Comparison of ENCODE assay signal across 20 mouse cellular contexts in genomic region chr17:66683411-66683810, GRCm38 (mm10).
DNase-seq lines count a peak whose midpoint lies in the region; ATAC-seq and TF ChIP-seq lines count a peak whose summit lies in the region.
"Had no signal": no experiment of that assay in that cellular context is flagged by ENCODE, and none has a peak within 500 bp of the region (broad histone marks: within the 10 kb centered on the region; RNA-seq: fewer than 3 reads in every experiment).

No protein-coding gene starts in this region.

- no peak overlapping the region for H3K4me3 ChIP-seq in kidney, postnatal 0 days (replicated peaks; ENCODE audit: low read depth, low read length)
- H3K4me3 ChIP-seq in intestine, embryonic 14.5 days (ENCODE audit: low read depth, low read length), result no peak overlapping the region
- H3K4me3 ChIP-seq in limb, embryonic 14.5 days (replicated peaks; ENCODE audit: low read length), result no peak overlapping the region
- H3K4me3 ChIP-seq: gastrocnemius, adult 2 months; hindbrain, embryonic 12.5 days; left cerebral cortex, adult 2 months; neural tube, embryonic 15.5 days had no signal

- no peaks in the 10 kb centered on the region for H3K27me3 ChIP-seq in kidney, postnatal 0 days (ENCODE audit: insufficient read depth, low read length)
- no peaks in the 10 kb centered on the region for H3K27me3 ChIP-seq in intestine, embryonic 14.5 days (replicated peaks; ENCODE audit: control insufficient read depth, insufficient read depth, low read length)
- H3K27me3 ChIP-seq in limb, embryonic 14.5 days (ENCODE audit: control insufficient read depth, insufficient read depth, low read length), result no peaks in the 10 kb centered on the region
- H3K27me3 ChIP-seq: hindbrain, embryonic 12.5 days; neural tube, embryonic 15.5 days had no signal

- 0 out of 2 replicates have a peak, but pooled peaks cover 22% of the 10 kb centered on the region for H3K36me3 ChIP-seq in kidney, postnatal 0 days (ENCODE audit: insufficient read depth, low read length)
- H3K36me3 ChIP-seq in intestine, embryonic 14.5 days (ENCODE audit: control insufficient read depth, insufficient read depth, low read length), result no peaks in the 10 kb centered on the region
- peaks cover 7% of the 10 kb centered on the region for H3K36me3 ChIP-seq in limb, embryonic 14.5 days (ENCODE audit: control insufficient read depth, insufficient read depth, low read length)
- H3K36me3 ChIP-seq: hindbrain, embryonic 12.5 days; neural tube, embryonic 15.5 days had no signal

- no peaks in the 10 kb centered on the region for H3K9me3 ChIP-seq in kidney, postnatal 0 days (replicated peaks; ENCODE audit: low read length)
- H3K9me3 ChIP-seq in intestine, embryonic 14.5 days (ENCODE audit: control insufficient read depth, low read length), result no peaks in the 10 kb centered on the region
- no peaks in the 10 kb centered on the region for H3K9me3 ChIP-seq in limb, embryonic 14.5 days (ENCODE audit: control insufficient read depth, low read length)
- H3K9me3 ChIP-seq: hindbrain, embryonic 12.5 days; neural tube, embryonic 15.5 days had no signal

- H3K4me1 ChIP-seq in kidney, postnatal 0 days (replicated peaks; ENCODE audit: insufficient read depth, low read length), result no peaks in the 10 kb centered on the region
- no peaks in the 10 kb centered on the region for H3K4me1 ChIP-seq in intestine, embryonic 14.5 days (replicated peaks; ENCODE audit: control insufficient read depth, insufficient read depth, low read length)
- H3K4me1 ChIP-seq in limb, embryonic 14.5 days (ENCODE audit: control insufficient read depth, insufficient read depth, low read length), result peaks cover 9% of the 10 kb centered on the region; the same call in 1 of the 2 replicates

- no peak for TF ChIP-seq POLR2A in limb, embryonic 14.5 days (IDR thresholded peaks at IDR 0.05; ENCODE audit: borderline replicate concordance, extremely low read depth, insufficient read depth, insufficient read length)

- no peak overlapping the region for H3K9ac ChIP-seq in kidney, postnatal 0 days (ENCODE audit: low read depth, low read length)
- H3K9ac ChIP-seq in intestine, embryonic 14.5 days (ENCODE audit: low read length), result no peak overlapping the region
- H3K9ac ChIP-seq in limb, embryonic 14.5 days (ENCODE audit: low read depth, low read length, severe bottlenecking), result no peak overlapping the region
- H3K9ac ChIP-seq: forebrain, postnatal 0 days; hindbrain, embryonic 12.5 days; liver, postnatal 0 days; neural tube, embryonic 15.5 days had no signal

- peak; percentile 40; the same call in 1 of the 2 replicates for ATAC-seq in kidney, postnatal 0 days (replicated peaks; ENCODE audit: low FRiP score, low read depth)
- ATAC-seq in intestine, embryonic 14.5 days (replicated peaks; ENCODE audit: low FRiP score, low TSS enrichment, low read depth), result peak; percentile 54; the same call in 1 of the 2 replicates
- ATAC-seq in limb, embryonic 14.5 days (ENCODE audit: low FRiP score, low read depth), result 0 out of 2 replicates have a peak, but pooled peaks have one; percentile 23
- ATAC-seq: CD4-positive, CD25-positive, alpha-beta regulatory T cell, adult 4 months; forebrain, postnatal 0 days; liver, postnatal 0 days had no signal

- DNase-seq in embryo, embryonic 10.5 days (ENCODE audit: low spot score), result peak; percentile 28
- no peak for DNase-seq in embryo, embryonic 9.5 days (ENCODE audit: extremely low spot score)
- DNase-seq in kidney, postnatal 0 days (ENCODE audit: low spot score), result no peak
- no peak for DNase-seq in kidney, adult 11 months
- no peak for DNase-seq in intestine, embryonic 14.5 days (ENCODE audit: low spot score)
- no peak for DNase-seq in limb, embryonic 14.5 days (ENCODE audit: low spot score)
- DNase-seq in T-cell, adult 2 months (ENCODE audit: low spot score), result no peak
- DNase-seq in heart, adult 18-20 months, result no peak
- DNase-seq: cerebellum, adult 9-11 months; forebrain, postnatal 0 days; gastrocnemius, adult 2 months; kidney, adult 2 months; liver; liver, postnatal 0 days; right cerebral cortex, postnatal 4 days; thymus, postnatal 4 days had no signal

- H3K4me2 ChIP-seq in kidney, postnatal 0 days (ENCODE audit: low read length), result no peak overlapping the region
- H3K4me2 ChIP-seq in intestine, embryonic 14.5 days (ENCODE audit: low read length), result no peak overlapping the region
- H3K4me2 ChIP-seq in limb, embryonic 14.5 days (replicated peaks; ENCODE audit: low read depth, low read length, severe bottlenecking), result no peak overlapping the region
- H3K4me2 ChIP-seq: hindbrain, embryonic 12.5 days; neural tube, embryonic 15.5 days had no signal

- no peak overlapping the region for H3K27ac ChIP-seq in kidney, postnatal 0 days
- no peak overlapping the region for H3K27ac ChIP-seq in intestine, embryonic 14.5 days (ENCODE audit: low read depth)
- H3K27ac ChIP-seq in limb, embryonic 14.5 days (replicated peaks; ENCODE audit: low read depth, low read length), result no peak overlapping the region
- H3K27ac ChIP-seq: gastrocnemius, adult 2 months; hindbrain, embryonic 12.5 days; left cerebral cortex, adult 2 months; neural tube, embryonic 15.5 days had no signal

- 63% methylated on average over 8 of the region's 8 CpGs for whole genome bisulfite sequencing in kidney, postnatal 0 days
- 58% methylated on average over 8 of the region's 8 CpGs for WGBS in intestine, embryonic 14.5 days
- 75% methylated on average over 8 of the region's 8 CpGs for WGBS in limb, embryonic 14.5 days

- no peak for TF ChIP-seq CTCF in kidney, postnatal 0 days (IDR thresholded peaks at IDR 0.05; ENCODE audit: low read depth)
